Mouse (Mus musculus) kidney, adult 2 months (tissue): ENCODE measurements at regions not wholly inside any gene's neighbourhood (a gene's known extent, or its start where the extent isn't known, plus 50 kb on each side); places are given as distances from the start of the nearest gene placed in this dataset.

Experiments
- DNase-seq: peaks from one replicate; pipeline ENCODE4 v3.0.0; 2021
- H3K27ac ChIP-seq: fragments of 200-500 bp; 2 replicates; pipeline ENCODE4 v1.5.1; 2012; ENCODE audit warnings: low read depth, low read length, control low read depth, inconsistent platforms; ENCODE audit not compliant: insufficient read depth
- H3K27me3 ChIP-seq: fragments of 200-500 bp; replicated peaks from 2 replicates; pipeline ENCODE4 v1.6.1; 2012; ENCODE audit warnings: mild to moderate bottlenecking, moderate library complexity, low read length, inconsistent platforms; ENCODE audit not compliant: control insufficient read depth, insufficient read depth
- H3K36me3 ChIP-seq: fragments of 200-500 bp; 2 replicates; pipeline ENCODE4 v1.6.1; 2012; ENCODE audit warnings: mild to moderate bottlenecking, moderate library complexity, low read length, inconsistent platforms; ENCODE audit not compliant: control insufficient read depth, insufficient read depth
- H3K4me1 ChIP-seq: fragments of 200-500 bp; 2 replicates; pipeline ENCODE4 v1.6.1; 2011; ENCODE audit warnings: low read length; ENCODE audit not compliant: control insufficient read depth, insufficient read depth
- H3K4me3 ChIP-seq: fragments of 200-500 bp; 2 replicates; pipeline ENCODE4 v1.5.1; 2011; ENCODE audit warnings: mild to moderate bottlenecking, low read depth, low read length, control low read depth; ENCODE audit not compliant: insufficient read depth
- CTCF ChIP-seq: fragments of 200-500 bp; conservative IDR thresholded peaks from 2 replicates; pipeline ENCODE4 v1.5.1; 2011; ENCODE audit warnings: low read depth, mild to moderate bottlenecking, control low read depth, low read length, moderate library complexity, mixed read lengths; ENCODE audit not compliant: insufficient read depth, insufficient read length
- POLR2A ChIP-seq: fragments of 200-500 bp; IDR thresholded peaks from one replicate; pipeline ENCODE4 v1.6.1; 2011; ENCODE audit warnings: low read depth, low read length, control low read depth
- WGBS: fragments of 180-500 bp; shearing (Covaris S2); methylation state at CpG from one replicate; pipeline ENCODE4 v1.1.7; 2018; 5-methylcytosine and 5-hydroxymethylcytosine counted together

DNA sequence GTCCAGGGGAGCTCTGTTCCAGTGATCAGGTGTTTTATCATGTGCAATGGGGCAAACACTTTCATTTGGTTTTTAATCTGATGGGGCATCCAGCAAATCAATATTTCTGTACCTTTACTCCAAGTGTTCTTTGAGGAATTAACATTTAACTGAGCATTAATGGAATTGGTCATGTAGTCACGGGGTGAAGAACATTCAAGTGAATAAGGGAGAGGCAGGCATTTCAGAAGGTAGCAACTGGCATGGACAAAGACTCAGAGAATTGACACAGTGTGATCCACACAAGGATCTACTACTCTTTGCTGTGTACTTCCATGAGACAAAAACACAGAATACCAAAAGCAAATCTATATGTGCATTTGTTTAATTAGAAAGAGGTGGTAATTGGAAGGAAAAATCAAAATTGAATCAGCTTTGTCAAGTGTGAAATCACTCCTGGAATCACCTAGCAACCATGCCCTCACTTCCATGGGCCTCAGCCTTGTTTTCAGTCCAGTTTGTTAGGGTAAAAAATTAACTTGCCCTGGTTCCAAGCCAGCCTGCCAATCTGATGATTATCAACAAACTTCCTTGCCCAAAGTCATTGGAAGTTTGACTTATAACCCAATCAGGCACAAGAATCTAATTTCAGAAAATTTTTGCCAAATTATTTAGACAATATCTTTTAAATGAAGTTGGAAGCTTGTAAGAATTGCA is 529.6 kb downstream of the Gabrg2 start:
- H3K4me1 ChIP-seq = no peaks in the 10 kb centered on the region
- peak; percentile 66 for DNase-seq
- H3K27ac ChIP-seq = no peak overlapping the region
- WGBS = 21% methylated on average over 1 of the region's 1 CpGs
- no peaks in the 10 kb centered on the region for H3K36me3 ChIP-seq
- H3K27me3 ChIP-seq = no peaks in the 10 kb centered on the region
- TF ChIP-seq POLR2A (no peak), CTCF (no peak)
- H3K4me3 ChIP-seq = no peak overlapping the region

DNA sequence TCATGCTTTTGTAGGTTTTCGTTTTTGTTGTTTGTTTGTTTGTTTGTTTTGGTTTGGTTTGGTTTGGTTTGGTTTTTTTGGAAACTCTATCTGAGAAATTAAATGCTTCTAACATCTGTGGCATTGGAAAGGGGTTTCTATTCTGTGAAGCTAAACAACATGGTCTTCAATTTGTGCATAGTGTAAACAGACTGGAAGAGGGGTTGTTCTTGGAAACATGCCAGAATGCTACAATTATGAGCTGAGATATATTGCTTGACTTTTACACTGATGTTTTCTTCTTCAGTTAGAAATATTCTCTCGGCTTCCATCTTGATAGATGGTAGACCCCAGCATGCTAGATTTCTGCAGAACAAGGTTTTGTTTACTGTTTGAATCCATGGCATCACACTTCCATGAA is 533.3 kb downstream of the Gabrg2 start:
- Histone ChIP-seq H3K36me3 (no peaks in the 10 kb centered on the region), H3K27me3 (no peaks in the 10 kb centered on the region), H3K4me1 (no peaks in the 10 kb centered on the region), H3K27ac (no peak overlapping the region), H3K4me3 (no peak overlapping the region)
- TF ChIP-seq CTCF (no peak), POLR2A (no peak)
- WGBS = 81% methylated on average over 2 of the region's 2 CpGs
- DNase-seq = no peak

DNA sequence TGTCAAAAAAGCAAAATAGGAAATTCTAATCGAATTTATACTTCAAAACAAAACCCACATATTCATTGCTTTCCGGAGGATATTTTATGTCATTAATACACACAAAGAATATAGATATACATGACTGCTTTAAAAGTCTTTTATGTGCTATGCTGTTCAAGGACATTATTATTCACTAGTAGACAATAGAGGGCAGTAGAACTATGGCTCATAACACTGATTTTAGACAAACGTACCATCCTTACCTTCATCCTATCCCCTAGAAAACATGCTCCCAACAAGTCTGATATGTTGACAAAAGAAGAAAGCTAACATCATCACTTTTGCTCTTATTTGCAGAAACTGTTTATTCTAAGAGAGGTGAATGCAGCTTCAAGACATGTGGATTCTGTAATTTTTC is 566.8 kb downstream of the Gabrg2 start:
- Histone ChIP-seq H3K27ac (no peak overlapping the region), H3K4me3 (no peak overlapping the region), H3K4me1 (no peaks in the 10 kb centered on the region), H3K36me3 (no peaks in the 10 kb centered on the region), H3K27me3 (no peaks in the 10 kb centered on the region)
- DNase-seq = no peak
- WGBS = 57% methylated on average over 3 of the region's 3 CpGs
- TF ChIP-seq CTCF = no peak
- TF ChIP-seq POLR2A = no peak

DNA sequence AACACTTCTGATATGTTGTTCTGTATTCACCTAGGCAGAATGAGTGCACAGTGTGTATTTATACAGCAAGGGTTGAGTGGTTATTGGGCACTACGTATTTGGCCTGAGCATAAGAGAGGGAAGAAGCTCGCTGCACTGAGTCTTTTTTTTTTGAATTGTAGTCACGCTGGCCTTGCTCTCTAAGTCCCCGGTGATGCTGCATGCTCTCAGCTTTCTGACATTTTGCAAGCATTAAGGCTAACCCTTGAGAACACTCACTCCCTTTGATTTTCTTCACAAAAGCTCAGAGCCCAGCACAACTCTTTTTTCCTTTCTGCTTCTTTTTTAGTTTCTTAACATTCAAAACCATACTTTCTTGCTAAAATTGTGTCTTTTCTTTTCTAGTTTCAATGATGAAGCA is 575.1 kb downstream of the Gabrg2 start:
- H3K4me1 ChIP-seq = no peaks in the 10 kb centered on the region
- no peak overlapping the region for H3K27ac ChIP-seq
- no peak for TF ChIP-seq POLR2A
- TF ChIP-seq CTCF = no peak
- no peak for DNase-seq
- no peak overlapping the region for H3K4me3 ChIP-seq
- WGBS = 42% methylated on average over 4 of the region's 4 CpGs
- no peaks in the 10 kb centered on the region for H3K27me3 ChIP-seq
- H3K36me3 ChIP-seq = no peaks in the 10 kb centered on the region
